Mouse (Mus musculus): Measurements from ENCODE around the gene Mcoln2.

GRCm38 (mm10) chr3:146237676-146238075, 88.0 kb downstream of the Mcoln2 start:
- TF ChIP-seq CTCF (IDR thresholded peaks at IDR 0.05; ENCODE audit: borderline replicate concordance, insufficient read depth, low read depth, low read length) (no peak), POLR2A (IDR thresholded peaks at IDR 0.05; ENCODE audit: borderline replicate concordance, insufficient read depth, low read length) (no peak)

Data from cerebellum, adult 2 months (tissue).